Mouse (Mus musculus) A20 (cell line): ENCODE measurements around the gene Pitx2.

Experiments used
- DNase-seq: peaks from one replicate; pipeline ENCODE4 v3.0.0-alpha.2; 2011; ENCODE audit warnings: low read depth, low spot score

The Pitx2 gene

GRCm38 (mm10) chr3:129217862-129218370 lies 18.2 kb downstream of the Pitx2 start:
- DNase-seq: no peak

- DNase-seq: no peak
Measured at GRCm38 (mm10) chr3:129218371-129218921, 18.8 kb downstream of the Pitx2 start.

- DNase-seq: no peak
Measured at GRCm38 (mm10) chr3:129220086-129220670, 20.5 kb downstream of the Pitx2 start.

- no peak for DNase-seq
Measured at GRCm38 (mm10) chr3:129220681-129221379, 21.2 kb downstream of the Pitx2 start.

GRCm38 (mm10) chr3:129221380-129222260 lies 21.9 kb downstream of the Pitx2 start:
- DNase-seq: no peak

- DNase-seq: no peak
Measured at GRCm38 (mm10) chr3:129222448-129223290, 23.0 kb downstream of the Pitx2 start.

GRCm38 (mm10) chr3:129223401-129223800 lies 23.7 kb downstream of the Pitx2 start:
- no peak for DNase-seq

GRCm38 (mm10) chr3:129223964-129224805 lies 24.5 kb downstream of the Pitx2 start:
- DNase-seq: no peak

- no peak for DNase-seq
Measured at GRCm38 (mm10) chr3:129224806-129225576, 25.3 kb downstream of the Pitx2 start.

- no peak for DNase-seq
Measured at GRCm38 (mm10) chr3:129225577-129226289, 26.1 kb downstream of the Pitx2 start.

GRCm38 (mm10) chr3:129226681-129227080 lies 27.0 kb downstream of the Pitx2 start:
- DNase-seq: no peak

GRCm38 (mm10) chr3:129227331-129227730 lies 27.7 kb downstream of the Pitx2 start:
- DNase-seq: no peak

- DNase-seq: no peak
Measured at GRCm38 (mm10) chr3:129238010-129238409, 38.3 kb downstream of the Pitx2 start.

GRCm38 (mm10) chr3:129238664-129239258 lies 39.1 kb downstream of the Pitx2 start:
- DNase-seq: no peak

GRCm38 (mm10) chr3:129250997-129251396 lies 51.3 kb downstream of the Pitx2 start:
- no peak for DNase-seq

GRCm38 (mm10) chr3:129254246-129254645 lies 54.6 kb downstream of the Pitx2 start:
- no peak for DNase-seq

GRCm38 (mm10) chr3:129256283-129256682 lies 56.6 kb downstream of the Pitx2 start:
- no peak for DNase-seq

GRCm38 (mm10) chr3:129256766-129257165 lies 57.1 kb downstream of the Pitx2 start:
- no peak for DNase-seq
